Mouse (Mus musculus) heart, embryonic 16.5 days (tissue): ENCODE measurements at regions not wholly inside any gene's neighbourhood (a gene's known extent, or its start where the extent isn't known, plus 50 kb on each side); places are given as distances from the start of the nearest gene placed in this dataset.

Source experiments
- ATAC-seq: fragments of 200-750 bp; cut with Nextera tagmentation; replicated peaks from 2 replicates; pipeline ENCODE4 v1.8.0; 2017; ENCODE audit warnings: moderate number of reproducible peaks; ENCODE audit not compliant: insufficient read depth, low FRiP score; ENCODE audit errors: extremely low read depth
- H3K27ac ChIP-seq: fragments of 300-500 bp; sonication (generic); 2 replicates; pipeline ENCODE4 v1.5.1; 2014; ENCODE audit warnings: mild to moderate bottlenecking, low read length, control low read depth, moderate library complexity
- H3K27me3 ChIP-seq: fragments of 300-500 bp; sonication (generic); 2 replicates; pipeline ENCODE4 v1.6.1; 2014; ENCODE audit warnings: low read length, mixed read lengths; ENCODE audit not compliant: control insufficient read depth, insufficient read depth
- H3K36me3 ChIP-seq: fragments of 300-500 bp; sonication (generic); 2 replicates; pipeline ENCODE4 v1.6.1; 2014; ENCODE audit not compliant: control insufficient read depth, insufficient read depth
- H3K4me1 ChIP-seq: fragments of 300-500 bp; sonication (generic); 2 replicates; pipeline ENCODE4 v1.6.1; 2014; ENCODE audit warnings: low read length, mixed read lengths; ENCODE audit not compliant: control insufficient read depth, insufficient read depth
- H3K4me2 ChIP-seq: fragments of 300-500 bp; sonication (generic); 2 replicates; pipeline ENCODE4 v1.6.1; 2014; ENCODE audit warnings: low read depth, mild to moderate bottlenecking, control low read depth, low read length
- H3K4me3 ChIP-seq: fragments of 300-500 bp; sonication (generic); 2 replicates; pipeline ENCODE4 v1.5.1; 2014; ENCODE audit warnings: mild to moderate bottlenecking, control low read depth, low read length
- H3K9ac ChIP-seq: fragments of 300-500 bp; sonication (generic); 2 replicates; pipeline ENCODE4 v1.6.1; 2014; ENCODE audit warnings: low read length, control low read depth
- H3K9me3 ChIP-seq: fragments of 300-500 bp; sonication (generic); replicated peaks from 2 replicates; pipeline ENCODE4 v1.6.1; 2016; ENCODE audit warnings: low read length; ENCODE audit not compliant: control insufficient read depth
- WGBS: fragments of 180-500 bp; shearing (Covaris S2); extraction: QIAGEN DNeasy Blood & Tissue Kit; methylation state at CpG from one replicate; pipeline ENCODE4 v1.1.7; 2014; 5-methylcytosine and 5-hydroxymethylcytosine counted together

DNA sequence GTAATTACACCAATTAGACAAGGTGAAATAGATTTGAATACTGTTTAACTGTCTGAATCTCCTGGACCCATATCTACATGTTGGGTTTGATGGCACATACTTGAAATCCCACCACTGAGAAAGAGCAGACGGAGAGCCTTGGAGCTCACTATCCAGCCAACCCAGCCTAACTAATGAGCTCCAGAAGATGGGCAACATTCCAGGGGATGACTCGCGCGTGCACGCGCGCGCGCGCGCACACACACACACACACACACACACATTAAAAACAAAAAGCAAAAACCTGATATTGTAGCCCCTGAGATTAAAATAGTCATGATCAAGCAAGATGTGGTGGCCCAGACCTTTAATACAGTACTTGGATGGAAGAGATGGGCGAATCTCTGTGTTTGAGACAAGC lies 243.3 kb upstream of the Tbl1xr1 start:
- no peak overlapping the region for H3K27ac ChIP-seq
- WGBS: 94% methylated on average over 12 of the region's 12 CpGs
- no peak for ATAC-seq

DNA sequence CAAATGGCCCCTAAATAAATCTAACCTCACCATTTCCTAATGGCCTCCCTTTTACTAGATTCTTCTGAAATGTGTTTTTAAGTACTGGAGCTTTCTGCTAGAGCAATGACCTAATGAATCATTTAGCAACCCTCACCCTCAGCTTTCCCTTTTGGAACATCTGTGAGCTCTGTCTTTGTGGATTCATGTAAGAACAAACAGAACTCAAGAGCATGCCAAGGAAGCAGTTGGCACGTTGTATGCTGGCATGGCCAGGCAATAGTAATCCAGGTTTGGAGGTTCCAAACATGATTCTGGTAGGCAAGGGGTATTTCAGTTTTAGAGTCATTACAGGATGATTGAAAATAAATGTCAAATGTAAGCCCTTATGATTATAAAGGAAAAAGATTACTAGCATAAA lies 240.9 kb upstream of the Tbl1xr1 start:
- no peaks in the 10 kb centered on the region for H3K36me3 ChIP-seq
- no peak overlapping the region for H3K27ac ChIP-seq
- no peak overlapping the region for H3K9ac ChIP-seq
- no peaks in the 10 kb centered on the region for H3K27me3 ChIP-seq
- H3K4me2 ChIP-seq: no peak overlapping the region
- no peaks in the 10 kb centered on the region for H3K9me3 ChIP-seq
- WGBS: 72% methylated on average over 1 of the region's 1 CpGs
- no peak for ATAC-seq
- no peak overlapping the region for H3K4me3 ChIP-seq
- H3K4me1 ChIP-seq: no peaks in the 10 kb centered on the region

More for the DNA sequence above, 243.3 kb upstream of the Tbl1xr1 start:
- H3K4me2 ChIP-seq: no peak overlapping the region
- no peaks in the 10 kb centered on the region for H3K4me1 ChIP-seq
- H3K36me3 ChIP-seq: no peaks in the 10 kb centered on the region
- no peaks in the 10 kb centered on the region for H3K9me3 ChIP-seq
- no peaks in the 10 kb centered on the region for H3K27me3 ChIP-seq
- no peak overlapping the region for H3K4me3 ChIP-seq
- H3K9ac ChIP-seq: no peak overlapping the region

DNA sequence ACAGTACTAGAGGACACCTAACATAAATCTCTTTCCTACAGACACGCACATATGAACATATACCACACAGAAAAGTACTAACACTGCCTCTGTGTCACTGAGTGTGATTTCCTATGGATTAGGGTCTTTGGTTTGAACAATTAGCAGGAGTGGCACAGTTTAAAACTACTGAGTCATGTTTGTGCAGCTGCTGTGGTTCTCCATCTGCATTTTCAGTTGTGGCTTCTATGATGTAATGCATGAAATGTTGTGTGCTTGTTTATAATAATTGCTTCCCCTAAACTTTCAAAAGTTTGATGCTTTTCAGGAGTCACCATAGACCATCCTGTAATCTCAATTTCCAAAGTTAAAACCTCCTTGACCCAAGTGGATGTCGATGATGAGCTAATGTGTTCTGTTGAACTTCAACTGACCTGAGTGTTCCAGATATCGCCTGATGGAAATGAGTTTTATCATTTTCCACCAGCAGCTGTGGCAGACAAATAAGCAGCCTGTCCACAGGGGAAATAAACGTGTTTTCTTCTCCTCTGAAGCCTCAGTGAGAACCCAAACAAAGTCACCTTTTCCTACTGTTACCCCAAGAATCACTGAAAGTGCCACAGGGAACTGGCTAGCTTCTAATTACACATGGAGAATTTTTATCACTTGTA lies 239.0 kb upstream of the Tbl1xr1 start:
- H3K4me1 ChIP-seq: no peaks in the 10 kb centered on the region
- no peaks in the 10 kb centered on the region for H3K36me3 ChIP-seq
- 33% methylated on average over 4 of the region's 4 CpGs for WGBS
- H3K4me2 ChIP-seq: no peak overlapping the region
- no peaks in the 10 kb centered on the region for H3K9me3 ChIP-seq
- H3K4me3 ChIP-seq: no peak overlapping the region
- no peak overlapping the region for H3K27ac ChIP-seq
- no peak overlapping the region for H3K9ac ChIP-seq
- no peaks in the 10 kb centered on the region for H3K27me3 ChIP-seq
- ATAC-seq: no peak

DNA sequence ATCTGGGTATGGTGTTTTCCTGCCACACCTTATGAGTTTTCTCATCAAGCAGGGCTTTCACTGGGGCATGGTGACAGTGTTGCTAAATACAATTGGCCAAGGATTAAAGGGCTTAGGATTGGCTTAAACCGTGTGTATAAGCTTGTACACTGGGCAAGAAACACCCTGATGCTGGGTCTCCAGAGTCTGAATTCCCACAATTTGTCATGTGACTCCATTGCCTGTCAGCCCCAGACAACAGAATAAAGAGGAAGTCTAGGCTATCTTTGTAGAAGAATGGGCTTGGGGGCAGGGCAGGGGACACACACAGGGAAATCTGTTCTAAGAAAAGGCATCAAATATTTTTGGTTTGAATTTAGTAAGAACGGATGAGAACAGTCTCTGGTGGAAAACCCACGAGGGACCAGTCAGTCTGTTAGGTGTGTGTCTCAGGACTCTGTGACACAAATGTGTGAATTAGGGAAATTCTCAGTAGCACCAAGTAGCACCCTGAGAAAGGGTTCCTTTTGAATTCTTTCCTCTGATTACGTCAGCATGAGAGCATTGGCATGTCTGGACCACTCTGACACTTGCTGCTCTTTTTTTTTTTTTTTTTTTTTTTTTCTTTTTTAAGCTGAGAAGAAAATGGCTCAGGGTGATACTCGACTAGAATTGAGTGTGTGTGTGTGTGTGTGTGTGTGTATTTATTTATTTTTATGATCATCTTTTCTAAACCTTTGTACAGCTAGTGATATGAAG lies 235.5 kb upstream of the Tbl1xr1 start:
- Histone ChIP-seq H3K36me3 (no peaks in the 10 kb centered on the region), H3K9me3 (0 out of 2 replicates have a peak, but pooled peaks cover 1% of the 10 kb centered on the region), H3K4me1 (peaks cover 7% of the 10 kb centered on the region), H3K4me3 (no peak overlapping the region), H3K4me2 (no peak overlapping the region), H3K27ac (no peak overlapping the region), H3K9ac (no peak overlapping the region), H3K27me3 (no peaks in the 10 kb centered on the region)
- no peak; the same call in 1 of the 2 replicates for ATAC-seq
- WGBS: 42% methylated on average over 5 of the region's 5 CpGs

DNA sequence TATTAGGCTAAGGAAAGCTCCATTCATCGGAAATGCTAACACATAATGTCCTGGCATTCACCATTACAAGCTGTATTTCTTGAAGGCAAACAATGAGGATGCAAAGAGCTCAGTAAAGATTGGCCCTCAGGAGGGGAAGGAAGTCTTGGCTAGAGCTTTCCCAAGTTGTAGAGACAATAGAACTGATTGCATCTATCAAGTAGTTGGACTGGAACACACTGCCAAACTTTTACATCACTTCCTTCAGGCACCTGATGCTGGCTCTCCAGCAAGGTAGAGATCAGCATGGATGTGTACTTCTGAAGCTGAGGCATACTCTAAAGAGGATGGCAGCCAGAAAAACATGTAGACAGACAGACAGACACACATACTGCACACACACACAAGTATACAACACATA lies 234.9 kb upstream of the Tbl1xr1 start:
- no peak for ATAC-seq
- H3K4me1 ChIP-seq: peaks cover 7% of the 10 kb centered on the region
- H3K4me3 ChIP-seq: no peak overlapping the region
- H3K27ac ChIP-seq: no peak overlapping the region
- no peak overlapping the region for H3K4me2 ChIP-seq
- H3K9ac ChIP-seq: no peak overlapping the region
- no peaks in the 10 kb centered on the region for H3K36me3 ChIP-seq
- H3K27me3 ChIP-seq: no peaks in the 10 kb centered on the region
- H3K9me3 ChIP-seq: 0 out of 2 replicates have a peak, but pooled peaks cover 4% of the 10 kb centered on the region
- WGBS: 75% methylated on average over 1 of the region's 1 CpGs

DNA sequence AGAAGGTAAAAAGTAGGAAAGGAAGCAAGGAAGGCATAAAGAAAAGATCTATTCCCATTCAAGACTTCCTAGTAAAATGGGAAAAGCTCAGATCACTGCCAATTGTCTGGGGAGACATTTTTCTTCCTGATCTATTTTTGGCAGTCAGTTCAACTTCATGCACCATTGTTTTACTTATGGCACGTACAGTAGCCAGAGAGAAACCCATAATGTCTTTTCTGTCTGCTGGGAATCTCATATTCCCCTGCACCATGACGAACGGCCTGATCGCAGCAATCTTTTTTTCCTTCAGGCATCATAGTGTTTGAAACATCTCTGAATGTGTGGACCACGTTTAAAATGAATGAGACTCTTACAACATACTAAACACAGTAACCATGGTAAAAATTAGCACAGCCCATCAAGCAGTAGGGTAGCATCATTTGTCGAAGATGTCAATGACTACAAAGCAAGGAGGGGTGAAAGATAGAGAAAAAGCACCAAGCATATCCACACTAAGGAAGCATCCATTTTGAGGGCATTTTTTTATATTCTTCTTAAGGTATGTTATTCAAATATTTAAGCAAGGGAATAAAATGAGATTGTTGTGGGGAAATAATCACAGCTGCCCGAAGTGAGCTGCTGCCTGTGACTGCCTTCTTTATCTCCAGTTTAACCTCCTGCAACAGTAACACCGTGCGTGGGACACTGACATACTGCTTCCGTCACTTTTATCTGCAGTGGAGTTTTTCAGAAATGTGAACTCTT lies 233.7 kb upstream of the Tbl1xr1 start:
- Histone ChIP-seq H3K4me2 (no peak overlapping the region), H3K4me3 (no peak overlapping the region), H3K36me3 (no peaks in the 10 kb centered on the region), H3K9ac (no peak overlapping the region), H3K27me3 (no peaks in the 10 kb centered on the region), H3K4me1 (peaks cover 7% of the 10 kb centered on the region), H3K27ac (no peak overlapping the region), H3K9me3 (0 out of 2 replicates have a peak, but pooled peaks cover 4% of the 10 kb centered on the region)
- no peak for ATAC-seq
- WGBS: 38% methylated on average over 10 of the region's 10 CpGs

DNA sequence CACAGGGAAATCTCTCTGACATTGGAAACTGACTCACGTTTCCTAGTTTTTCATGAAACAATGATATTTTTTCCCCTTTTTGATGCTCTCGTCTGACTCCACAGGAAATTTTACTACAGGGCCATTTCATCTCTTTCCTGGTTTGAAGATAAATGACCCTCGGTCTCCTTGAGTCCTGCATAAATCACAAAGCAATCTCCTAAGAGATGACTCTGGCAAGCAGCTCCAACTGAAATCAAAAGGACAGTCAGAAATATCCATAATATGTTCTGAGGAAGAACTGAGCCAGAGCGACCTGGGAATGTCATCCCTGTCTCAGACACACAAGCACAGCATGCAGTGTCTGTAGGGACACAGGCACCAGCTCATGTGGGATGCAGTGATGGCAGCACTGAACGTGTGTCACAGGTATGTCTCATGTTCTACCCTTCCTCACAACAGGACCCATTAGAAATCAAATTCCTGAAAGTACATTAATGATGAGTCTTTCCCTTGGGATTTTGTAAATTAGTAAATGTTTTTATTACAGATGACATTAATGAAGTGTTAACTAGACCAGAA lies 233.1 kb upstream of the Tbl1xr1 start:
- no peak overlapping the region for H3K9ac ChIP-seq
- no peak for ATAC-seq
- H3K4me2 ChIP-seq: no peak overlapping the region
- H3K4me3 ChIP-seq: no peak overlapping the region
- 0 out of 2 replicates have a peak, but pooled peaks cover 4% of the 10 kb centered on the region for H3K9me3 ChIP-seq
- H3K27me3 ChIP-seq: no peaks in the 10 kb centered on the region
- peaks cover 7% of the 10 kb centered on the region for H3K4me1 ChIP-seq
- H3K36me3 ChIP-seq: no peaks in the 10 kb centered on the region
- 44% methylated on average over 5 of the region's 5 CpGs for WGBS
- H3K27ac ChIP-seq: no peak overlapping the region

DNA sequence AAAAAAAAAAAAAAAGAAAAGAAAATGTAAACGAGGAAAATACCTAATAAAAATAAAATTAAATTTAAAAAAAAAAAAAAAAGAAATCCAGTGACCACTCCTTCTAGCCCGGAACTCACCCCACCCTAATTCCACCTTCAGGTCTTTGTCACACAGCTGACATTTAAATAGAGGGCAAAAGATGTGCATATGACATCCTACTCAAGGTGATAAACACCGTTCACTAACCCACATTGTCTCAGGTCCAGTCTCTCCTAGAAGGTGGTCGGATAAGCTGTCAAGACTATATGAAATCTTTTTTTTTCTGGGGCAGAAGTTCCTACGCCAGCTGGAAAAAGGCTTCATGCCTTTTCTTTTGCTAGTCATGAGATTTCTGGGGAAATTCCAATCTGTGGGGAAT lies 226.6 kb upstream of the Tbl1xr1 start:
- Histone ChIP-seq H3K9me3 (0 out of 2 replicates have a peak, but pooled peaks cover 4% of the 10 kb centered on the region), H3K36me3 (no peaks in the 10 kb centered on the region), H3K4me3 (no peak overlapping the region), H3K9ac (no peak overlapping the region), H3K4me2 (no peak overlapping the region), H3K27me3 (no peaks in the 10 kb centered on the region), H3K27ac (no peak overlapping the region), H3K4me1 (no peaks in the 10 kb centered on the region)
- ATAC-seq: no peak
- 82% methylated on average over 5 of the region's 5 CpGs for WGBS
